Mouse (Mus musculus) heart, adult 11 months (tissue): ENCODE data around the gene Smyd1.

Experiments
- DNase-seq: peaks from one replicate; pipeline ENCODE4 v3.0.0; 2022

Gene Smyd1

DNA sequence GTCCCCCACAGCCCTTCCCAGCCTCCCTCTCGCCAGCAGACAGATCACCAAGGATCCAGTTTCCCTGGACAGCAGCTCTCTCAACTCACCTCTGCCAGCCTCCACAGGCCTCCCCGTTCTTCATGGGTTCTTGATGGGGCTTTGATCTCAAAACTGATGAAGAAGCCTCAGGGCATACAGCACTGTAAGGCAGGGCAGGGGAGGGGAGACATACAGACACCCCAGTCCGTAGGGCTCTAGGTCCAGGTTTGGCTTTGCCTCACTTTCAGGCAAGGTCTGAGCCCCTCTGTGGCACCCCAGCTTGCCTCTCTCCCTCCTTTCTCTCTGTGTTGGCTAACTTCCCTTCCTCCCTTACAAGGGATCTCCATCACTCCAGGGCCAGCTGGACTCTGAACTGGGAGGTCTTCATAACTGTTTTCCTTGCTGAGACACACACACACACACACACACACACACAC lies at the start of gene Smyd1:
Smyd1 (minus strand) TSS at position 408 of the 458 bp plus-strand sequence.
- no peak for DNase-seq

DNA sequence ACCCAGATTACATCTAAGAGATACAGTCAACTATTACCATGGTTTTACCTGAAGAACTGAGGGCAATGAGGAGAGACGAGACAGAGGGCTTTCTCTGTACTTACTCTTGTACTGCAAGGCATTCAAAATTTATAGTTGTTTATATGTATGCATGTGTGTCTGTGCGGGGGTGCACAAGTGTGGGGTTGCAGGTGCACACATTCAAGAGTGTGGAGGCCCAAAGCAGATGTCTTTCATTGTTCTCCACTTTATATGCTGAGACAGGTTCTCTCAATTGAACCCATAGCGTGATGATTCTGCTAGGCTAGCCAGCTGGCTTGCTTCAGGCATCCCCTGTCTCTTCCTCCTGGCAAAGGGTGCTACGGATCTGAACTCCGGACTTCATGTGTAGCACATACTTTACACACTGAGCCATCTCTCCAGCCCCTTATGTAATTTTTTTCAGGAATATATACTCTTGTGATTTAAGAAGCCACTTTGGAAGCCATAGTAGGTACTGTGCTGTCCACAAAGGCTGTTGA lies 49.1 kb upstream of the Smyd1 start:
- peak; percentile 57 for DNase-seq

DNA sequence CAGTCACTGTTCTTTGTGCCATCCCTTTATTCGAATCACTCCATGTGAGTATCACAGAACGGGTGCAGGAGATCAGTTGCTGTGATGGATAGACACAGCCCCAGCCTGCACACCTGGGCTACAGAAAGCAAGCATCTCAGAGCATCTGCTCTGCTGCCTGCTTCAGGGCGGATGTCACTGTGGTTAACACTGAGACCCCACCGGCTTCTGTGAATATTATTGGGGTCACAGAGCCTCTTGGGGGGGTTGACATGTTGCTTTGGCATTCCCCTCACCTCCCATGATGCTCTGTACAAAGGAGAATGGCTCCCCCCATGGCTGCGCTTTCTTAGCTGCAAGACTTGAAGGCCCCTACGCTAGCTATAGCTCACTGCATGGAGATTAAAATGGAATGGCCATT lies 47.4 kb upstream of the Smyd1 start:
- peak; percentile 28 for DNase-seq

DNA sequence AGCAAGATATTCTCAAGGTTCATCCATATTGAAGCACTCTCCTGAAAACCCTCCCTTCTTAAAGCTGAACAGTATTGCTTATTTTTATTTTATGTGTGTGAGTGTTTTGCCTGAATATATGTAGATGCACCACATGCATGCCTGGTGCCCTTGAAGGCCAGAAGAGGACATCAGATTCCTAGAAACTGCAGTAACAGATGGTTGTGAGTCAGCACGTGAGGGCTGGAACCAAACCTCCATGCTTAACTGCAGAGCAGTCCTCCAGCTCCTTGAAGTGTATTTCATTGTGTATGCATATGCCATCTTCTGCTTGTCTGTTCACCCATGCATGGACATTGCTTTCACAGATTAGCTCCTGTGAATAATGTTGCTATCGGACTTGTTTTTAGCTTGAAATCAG lies 42.0 kb upstream of the Smyd1 start:
- peak; percentile 14 for DNase-seq

DNA sequence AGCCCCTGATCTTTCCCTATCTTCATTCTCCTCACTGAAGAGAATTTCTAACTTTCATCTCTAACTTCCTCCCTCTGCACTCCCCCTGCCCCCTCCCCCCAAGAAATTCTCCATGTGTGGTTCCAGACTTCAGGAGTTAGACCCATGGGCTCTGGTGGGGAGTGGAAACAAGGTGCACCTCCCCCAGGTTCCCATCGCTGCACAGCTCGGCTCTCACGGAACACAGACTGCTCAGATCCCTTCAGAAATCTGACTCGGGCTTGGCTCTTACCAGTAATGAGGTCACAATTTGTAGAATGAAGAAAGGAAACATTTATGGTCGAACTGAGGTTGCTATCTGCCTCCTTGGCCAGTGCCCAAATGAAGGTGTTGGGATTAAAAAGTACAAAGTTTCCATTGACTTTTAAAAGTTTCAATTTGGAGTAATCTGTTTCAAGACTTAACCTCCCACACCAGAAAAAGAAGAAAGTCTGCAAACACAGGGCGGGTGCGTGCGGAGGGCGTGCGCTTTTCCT lies 39.2 kb upstream of the Smyd1 start:
- DNase-seq, result no peak

- DNase-seq, result no peak
These were observed 38.7 kb upstream of the Smyd1 start for GRCm38 (mm10) chr6:71360751-71361150.

DNA sequence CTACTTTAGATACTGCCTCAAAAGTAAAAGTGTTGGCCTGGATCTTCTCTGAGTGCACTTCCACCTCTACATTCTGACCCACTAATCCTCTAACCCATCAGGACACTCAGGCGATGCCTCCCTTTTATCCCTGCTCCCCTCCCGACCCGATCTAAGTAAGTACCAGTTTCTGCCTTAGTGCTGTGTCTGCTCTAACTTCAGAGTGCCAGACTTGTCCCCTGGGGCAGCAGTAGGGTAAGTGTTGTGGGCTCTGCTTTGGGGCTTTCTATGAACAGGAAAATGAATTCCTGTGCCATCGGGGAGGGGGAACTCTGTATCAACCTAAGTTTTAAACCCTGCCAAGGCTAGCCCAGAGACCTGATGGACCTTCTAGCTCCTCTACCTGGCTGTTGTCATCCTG lies 38.2 kb upstream of the Smyd1 start:
- DNase-seq, result peak; percentile 77

GRCm38 (mm10) chr6:71357493-71357892 lies 35.5 kb upstream of the Smyd1 start:
- DNase-seq, result no peak

DNA sequence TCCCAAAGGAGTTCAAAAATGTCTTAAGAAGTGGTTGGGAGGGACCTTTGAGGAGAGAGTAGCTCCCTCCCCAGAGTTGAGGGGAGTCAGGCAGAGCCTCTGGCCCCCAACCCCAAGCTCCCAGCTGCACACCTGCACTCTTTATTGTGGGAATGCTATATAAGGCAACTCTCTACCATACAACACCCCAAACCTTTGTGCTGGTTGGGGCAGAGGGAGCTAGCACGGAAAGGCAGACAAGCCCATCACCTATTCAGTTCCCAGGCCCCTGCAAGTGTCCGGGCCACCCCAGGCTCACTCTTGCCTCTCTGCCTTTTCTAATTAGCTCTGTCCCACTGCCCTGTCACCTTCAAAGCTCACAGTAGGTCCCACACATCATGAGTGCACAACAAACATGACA lies 31.7 kb upstream of the Smyd1 start:
- DNase-seq, result no peak

DNA sequence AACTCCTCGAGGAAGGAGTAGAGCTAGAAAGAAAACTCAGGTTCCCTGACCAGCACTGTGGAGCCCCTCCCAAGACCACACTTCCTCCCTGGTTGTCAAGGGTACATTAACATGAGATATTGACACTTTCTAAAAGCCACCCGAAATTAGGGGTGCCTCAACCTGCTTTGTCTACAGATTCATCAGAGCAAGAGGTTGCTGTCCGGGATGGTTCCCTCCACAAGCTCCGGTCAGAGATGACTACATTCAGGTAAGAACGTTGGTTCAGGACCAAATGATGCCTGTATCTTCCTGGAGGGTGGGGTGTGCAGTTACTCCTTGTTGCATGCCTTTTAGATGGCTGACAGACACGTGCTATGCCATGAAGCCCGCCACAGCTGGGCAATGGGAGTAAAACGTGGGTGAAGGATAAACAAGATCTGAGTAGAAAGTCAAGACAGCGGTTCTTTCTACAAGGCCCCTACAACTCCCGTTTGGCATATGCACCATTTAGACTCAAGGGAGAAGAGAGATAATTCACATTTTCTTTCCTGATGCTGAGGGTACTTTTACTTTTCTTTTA lies 30.9 kb upstream of the Smyd1 start:
- DNase-seq, result no peak

DNA sequence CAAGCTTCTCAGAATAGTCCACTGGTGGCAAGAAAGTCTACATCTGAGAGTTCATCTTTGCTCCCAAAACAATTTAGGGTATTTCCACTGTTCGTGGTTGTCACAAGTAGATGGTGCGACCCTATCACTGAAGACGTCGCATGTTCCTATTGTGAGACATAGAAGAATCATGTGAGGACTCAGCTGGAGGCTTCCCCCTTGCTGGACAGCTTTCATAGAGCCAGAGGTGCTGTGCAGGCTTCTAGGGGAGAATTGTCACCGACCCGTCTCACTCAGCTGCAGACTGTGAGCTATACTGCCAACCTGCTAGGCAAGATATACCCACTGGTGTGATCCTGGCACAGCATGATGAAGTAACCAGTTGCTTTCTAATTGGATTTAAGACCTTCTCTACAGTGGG lies 30.2 kb upstream of the Smyd1 start:
- no peak for DNase-seq

GRCm38 (mm10) chr6:71351201-71351600 lies 29.2 kb upstream of the Smyd1 start:
- no peak for DNase-seq

- no peak for DNase-seq
These were observed 26.0 kb upstream of the Smyd1 start for GRCm38 (mm10) chr6:71348006-71348405.

GRCm38 (mm10) chr6:71341179-71341578 lies 19.1 kb upstream of the Smyd1 start:
- DNase-seq, result no peak

DNA sequence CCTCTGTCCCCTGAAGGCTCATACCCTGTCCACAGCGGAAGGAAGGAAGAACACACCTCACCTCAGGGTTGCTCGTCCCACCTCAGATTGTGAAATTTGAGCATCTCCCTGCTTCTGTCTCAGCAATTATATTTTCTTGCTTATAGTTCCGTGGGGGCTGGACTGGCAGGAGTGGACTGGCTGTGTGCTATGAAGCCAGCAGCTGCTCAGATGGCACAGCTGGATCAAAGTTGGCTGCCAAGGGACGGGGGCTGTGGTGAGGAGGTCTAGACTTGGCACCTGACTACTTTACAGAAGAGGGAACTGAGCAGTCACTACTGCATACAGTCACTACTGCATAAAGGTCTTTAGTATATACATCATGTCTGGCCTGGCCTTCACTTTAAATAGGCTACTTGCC lies 17.3 kb upstream of the Smyd1 start:
- peak; percentile 41 for DNase-seq

DNA sequence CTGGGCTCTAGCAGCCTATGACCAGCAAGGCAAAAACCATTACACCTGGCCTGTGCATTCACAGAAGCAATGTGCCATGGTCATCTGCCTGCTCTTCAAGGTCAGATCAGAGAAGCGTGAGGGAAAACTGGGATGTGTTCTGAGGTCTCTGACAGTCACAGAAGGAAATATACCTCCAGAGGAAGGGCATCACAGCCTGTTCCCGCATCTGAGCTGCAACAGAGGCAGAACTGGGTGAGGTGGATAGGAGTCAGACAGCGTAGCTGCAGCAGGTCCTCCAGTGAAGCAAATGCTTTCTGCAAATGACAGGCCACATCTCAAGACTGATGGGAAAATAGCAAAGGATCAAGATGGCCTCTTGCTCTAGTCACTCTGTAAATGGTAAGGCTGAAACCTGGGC lies 16.9 kb upstream of the Smyd1 start:
- DNase-seq, result peak; percentile 14

DNA sequence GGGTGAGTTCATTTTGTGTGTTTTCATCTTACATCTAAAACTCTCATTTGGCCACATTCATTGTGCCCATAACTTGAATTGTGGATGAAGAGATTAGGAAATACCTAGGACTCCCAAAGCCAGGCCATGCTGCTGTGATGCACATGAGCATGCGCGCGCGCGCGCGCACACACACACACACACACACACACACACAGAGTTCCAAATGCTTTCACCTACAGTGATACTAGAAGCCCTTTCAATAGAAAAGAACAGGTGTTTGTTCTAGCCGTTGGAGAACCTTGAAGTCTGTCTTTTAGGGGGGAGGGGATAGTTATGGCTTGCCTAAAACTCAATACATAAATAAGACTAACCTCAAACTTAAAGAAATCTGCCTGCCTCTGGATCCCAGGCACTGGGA lies 15.6 kb upstream of the Smyd1 start:
- DNase-seq, result peak; percentile 3

GRCm38 (mm10) chr6:71333578-71334273 lies 11.7 kb upstream of the Smyd1 start:
- peak; percentile 71 for DNase-seq

DNA sequence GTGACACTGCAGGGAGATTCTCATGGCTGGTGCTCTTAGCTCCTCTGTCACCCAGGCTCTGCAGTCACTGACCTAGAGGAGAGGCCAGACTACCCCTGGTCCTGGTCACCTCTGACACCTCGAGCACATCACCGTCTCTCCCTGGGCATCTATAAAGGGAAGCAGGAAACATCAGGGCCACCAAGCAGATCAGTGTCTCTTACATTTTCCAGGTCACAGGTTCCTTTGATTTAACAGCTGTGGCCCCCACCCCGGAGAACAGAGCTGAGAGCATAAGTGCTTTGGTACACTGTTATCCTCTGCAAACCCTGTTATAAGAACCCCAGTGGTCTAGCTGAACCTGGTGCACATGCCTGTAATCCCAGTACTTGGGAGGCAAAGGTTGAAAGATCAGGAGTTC lies 11.0 kb upstream of the Smyd1 start:
- DNase-seq, result no peak

GRCm38 (mm10) chr6:71332236-71332965 lies 10.4 kb upstream of the Smyd1 start:
- peak; percentile 44 for DNase-seq

DNA sequence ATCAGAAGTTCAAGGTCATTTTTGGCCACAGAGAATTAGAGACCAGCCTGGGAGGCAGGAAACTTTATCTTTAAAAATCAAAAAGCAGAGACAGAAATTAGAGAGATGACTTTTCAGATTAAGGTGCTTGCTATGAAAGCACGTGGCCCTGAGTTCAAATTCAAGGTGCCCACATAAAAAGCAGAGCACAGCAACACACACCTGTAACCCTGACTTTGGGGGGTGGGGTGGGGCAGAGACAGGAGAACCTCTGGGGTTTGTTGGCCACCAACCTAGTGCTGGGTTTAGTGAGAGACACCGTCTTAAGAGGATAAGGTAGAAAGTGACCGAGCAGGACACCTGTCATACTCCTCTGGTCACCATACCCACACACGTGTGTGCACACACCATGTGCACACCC lies 9.5 kb upstream of the Smyd1 start:
- peak; percentile 40 for DNase-seq

- peak; percentile 55 for DNase-seq
These were observed 8.5 kb upstream of the Smyd1 start for GRCm38 (mm10) chr6:71330486-71330885.

GRCm38 (mm10) chr6:71329881-71330280 lies 7.8 kb upstream of the Smyd1 start:
- DNase-seq, result peak; percentile 63

GRCm38 (mm10) chr6:71324816-71325215 lies 2.8 kb upstream of the Smyd1 start:
- peak; percentile 69 for DNase-seq
